Mouse (Mus musculus): ENCODE results near the gene Gm36028. TPM values are rescaled to one million over a fixed set of nuclear protein-coding genes. Genes with fewer than 3 reads are reported as not detected.

Gene Gm36028
- polyA plus RNA-seq, 1 experiment from 2014 or later: 0.20 TPM

Other genes with a start within 250 kb of the Gm36028 start
- gene Ndufb4, start 206.7 kb downstream of the Gm36028 start, polyA plus RNA-seq (2014; fragmentation: Nextera tagmentation; extraction: Ambion mirVana): 66.3 and 71.1 TPM in 2 replicates
- gene Fstl1, start 84.3 kb downstream of the Gm36028 start, polyA plus RNA-seq (2014; fragmentation: Nextera tagmentation; extraction: Ambion mirVana): 90.2 and 101 TPM in 2 replicates
- 40.7 and 53.0 TPM in 2 replicates for gene Lrrc58, start 7.2 kb upstream of the Gm36028 start, polyA plus RNA-seq (2014; fragmentation: Nextera tagmentation; extraction: Ambion mirVana)
- 4.2 and 5.1 TPM in 2 replicates for gene Gpr156, start 55.4 kb upstream of the Gm36028 start, polyA plus RNA-seq (2014; fragmentation: Nextera tagmentation; extraction: Ambion mirVana)
- gene Gsk3b, start 227.9 kb upstream of the Gm36028 start, polyA plus RNA-seq (2014; fragmentation: Nextera tagmentation; extraction: Ambion mirVana): 130 and 156 TPM in 2 replicates

All from forebrain, embryonic 14.5 days (tissue).